Mouse (Mus musculus): ENCODE data around the gene Cenpm. TPM values are rescaled to one million over a fixed set of nuclear protein-coding genes. Genes with fewer than 3 reads are reported as not detected.

The Cenpm gene
- polyA plus RNA-seq, 1 experiment from 2014 or later: 51.7 TPM

GRCm38 (mm10) chr15:82223657-82224601 lies 20.6 kb downstream of the Cenpm start, which contains the start of gene Tnfrsf13c:
Gene Tnfrsf13c, minus strand, starts transcription at chr15:82224369.
- ATAC-seq (ENCODE audit: low read depth) (peak; percentile 24; the same call in 1 of the 2 replicates), DNase-seq (ENCODE audit: low spot score) (peak; percentile 48)
- peak within 1 kb of the TSS; percentile 36 for H3K4me3 ChIP-seq (ENCODE audit: low read depth, low read length)
- H3K36me3 ChIP-seq (ENCODE audit: control insufficient read depth, insufficient read depth, low read length): no peaks in the 10 kb centered on the region
- H3K4me2 ChIP-seq (ENCODE audit: low read depth, low read length): peak within 1 kb of the TSS; percentile 64
- H3K9ac ChIP-seq (ENCODE audit: low read depth, low read length): peak within 1 kb of the TSS; percentile 48
- no peaks in the 10 kb centered on the region for H3K9me3 ChIP-seq (ENCODE audit: control insufficient read depth, low read length)
- H3K27ac ChIP-seq (replicated peaks; ENCODE audit: low read depth, low read length): no peak within 1 kb of the TSS
- H3K4me1 ChIP-seq (ENCODE audit: control insufficient read depth, insufficient read depth, low read length): peaks cover 5% of the 10 kb centered on the region; the same call in 1 of the 2 replicates
- peaks cover 25% of the 10 kb centered on the region for H3K27me3 ChIP-seq (replicated peaks; ENCODE audit: control insufficient read depth, insufficient read depth, low read length)
- WGBS: 3% methylated on average over 32 of the region's 44 CpGs

DNA sequence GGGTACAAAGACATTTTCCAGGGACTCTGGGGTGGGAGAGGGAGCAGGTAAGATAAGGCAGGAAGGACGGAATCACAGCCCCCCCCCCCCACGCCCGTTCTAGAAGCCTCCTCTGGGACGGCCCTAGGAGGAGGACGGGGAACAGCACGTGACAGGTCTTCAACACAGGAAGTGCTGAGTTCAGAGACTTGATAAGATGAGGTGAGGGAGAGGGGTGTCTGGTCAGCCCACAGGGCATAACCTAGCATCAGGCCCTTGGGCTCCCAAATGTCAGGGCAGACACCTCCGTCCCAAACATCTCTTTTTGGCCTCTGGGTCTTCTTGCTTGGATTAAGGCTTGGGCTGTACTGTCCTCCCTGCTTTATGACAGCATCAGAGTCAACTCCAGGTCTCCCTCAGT lies 21.3 kb downstream of the Cenpm start:
- Histone ChIP-seq H3K9me3 (ENCODE audit: control insufficient read depth, low read length) (no peaks in the 10 kb centered on the region), H3K4me2 (ENCODE audit: low read depth, low read length) (no peak overlapping the region), H3K27ac (replicated peaks; ENCODE audit: low read depth, low read length) (no peak overlapping the region), H3K4me1 (ENCODE audit: control insufficient read depth, insufficient read depth, low read length) (peaks cover 5% of the 10 kb centered on the region; the same call in 1 of the 2 replicates), H3K9ac (ENCODE audit: low read depth, low read length) (no peak overlapping the region), H3K27me3 (replicated peaks; ENCODE audit: control insufficient read depth, insufficient read depth, low read length) (peaks cover 25% of the 10 kb centered on the region), H3K36me3 (ENCODE audit: control insufficient read depth, insufficient read depth, low read length) (no peaks in the 10 kb centered on the region), H3K4me3 (ENCODE audit: low read depth, low read length) (no peak overlapping the region)
- no peak for ATAC-seq (ENCODE audit: low read depth)
- DNase-seq (ENCODE audit: low spot score): no peak
- WGBS: 55% methylated on average over 4 of the region's 7 CpGs

- no peak overlapping the region for H3K27ac ChIP-seq (replicated peaks; ENCODE audit: low read depth, low read length)
- H3K9me3 ChIP-seq (ENCODE audit: control insufficient read depth, low read length): no peaks in the 10 kb centered on the region
- DNase-seq (ENCODE audit: low spot score) (no peak), ATAC-seq (ENCODE audit: low read depth) (no peak)
- H3K36me3 ChIP-seq (ENCODE audit: control insufficient read depth, insufficient read depth, low read length): no peaks in the 10 kb centered on the region
- no peak overlapping the region for H3K9ac ChIP-seq (ENCODE audit: low read depth, low read length)
- peaks cover 35% of the 10 kb centered on the region for H3K27me3 ChIP-seq (replicated peaks; ENCODE audit: control insufficient read depth, insufficient read depth, low read length)
- H3K4me3 ChIP-seq (ENCODE audit: low read depth, low read length): no peak overlapping the region
- 57% methylated on average over 14 of the region's 14 CpGs for WGBS
- peaks cover 5% of the 10 kb centered on the region; the same call in 1 of the 2 replicates for H3K4me1 ChIP-seq (ENCODE audit: control insufficient read depth, insufficient read depth, low read length)
- no peak overlapping the region for H3K4me2 ChIP-seq (ENCODE audit: low read depth, low read length)
Measured at GRCm38 (mm10) chr15:82221104-82221860, 23.3 kb downstream of the Cenpm start.

GRCm38 (mm10) chr15:82220003-82220675 lies 24.4 kb downstream of the Cenpm start:
- peaks cover 44% of the 10 kb centered on the region for H3K27me3 ChIP-seq (replicated peaks; ENCODE audit: control insufficient read depth, insufficient read depth, low read length)
- no peak for DNase-seq (ENCODE audit: low spot score)

DNA sequence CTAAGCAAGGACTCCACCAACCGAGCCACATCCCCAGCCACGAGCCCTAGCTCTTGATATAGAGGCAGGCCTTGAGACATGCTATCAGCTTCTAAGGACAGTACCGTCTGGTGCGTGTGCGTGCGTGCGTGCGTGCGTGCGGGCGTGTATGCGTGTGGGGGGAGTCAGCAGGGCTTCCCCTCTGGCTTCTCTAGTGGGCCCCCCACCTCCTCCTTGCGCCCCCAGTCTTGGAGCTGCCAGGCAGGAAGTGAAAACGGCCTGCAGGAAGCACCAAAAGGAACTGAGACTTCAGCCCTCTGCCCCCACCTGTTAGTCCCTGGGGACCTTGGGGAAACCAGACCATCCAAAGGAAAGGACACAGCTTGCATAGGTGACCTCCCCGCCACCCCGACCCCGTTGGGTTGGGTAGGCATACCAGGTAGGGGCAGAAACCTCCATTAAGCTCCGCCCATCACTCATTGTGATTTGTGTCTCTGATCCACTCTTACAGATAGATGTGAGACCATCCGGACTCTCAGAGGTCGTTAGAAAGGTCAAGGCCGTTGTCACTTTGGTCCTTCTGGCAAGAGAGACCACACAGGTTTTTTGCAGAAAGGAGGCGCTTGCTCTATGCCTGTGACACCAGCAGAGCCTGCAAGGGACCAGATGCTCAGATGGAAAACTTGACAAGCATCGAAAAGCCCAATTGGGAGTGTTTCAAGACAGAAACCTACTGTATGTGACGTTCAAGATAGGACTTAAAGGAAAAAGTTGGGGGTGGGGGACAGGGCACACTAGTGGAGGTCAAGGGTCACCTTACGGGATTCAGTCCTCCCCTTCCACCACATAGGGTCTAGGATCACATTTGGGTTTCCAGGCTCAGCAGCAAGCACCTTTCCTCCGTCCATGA lies 25.5 kb downstream of the Cenpm start:
- Histone ChIP-seq H3K9me3 (ENCODE audit: control insufficient read depth, low read length) (no peaks in the 10 kb centered on the region), H3K27ac (replicated peaks; ENCODE audit: low read depth, low read length) (no peak overlapping the region), H3K4me3 (ENCODE audit: low read depth, low read length) (no peak overlapping the region), H3K27me3 (replicated peaks; ENCODE audit: control insufficient read depth, insufficient read depth, low read length) (peaks cover 43% of the 10 kb centered on the region), H3K4me2 (ENCODE audit: low read depth, low read length) (no peak overlapping the region), H3K9ac (ENCODE audit: low read depth, low read length) (no peak overlapping the region), H3K36me3 (ENCODE audit: control insufficient read depth, insufficient read depth, low read length) (no peaks in the 10 kb centered on the region), H3K4me1 (ENCODE audit: control insufficient read depth, insufficient read depth, low read length) (0 out of 2 replicates have a peak, but pooled peaks cover 3% of the 10 kb centered on the region)
- DNase-seq (ENCODE audit: low spot score): no peak
- no peak for ATAC-seq (ENCODE audit: low read depth)
- WGBS: 74% methylated on average over 26 of the region's 26 CpGs

More at GRCm38 (mm10) chr15:82220003-82220675, 24.4 kb downstream of the Cenpm start:
- Histone ChIP-seq H3K27ac (replicated peaks; ENCODE audit: low read depth, low read length) (no peak overlapping the region), H3K9me3 (ENCODE audit: control insufficient read depth, low read length) (no peaks in the 10 kb centered on the region), H3K4me1 (ENCODE audit: control insufficient read depth, insufficient read depth, low read length) (peaks cover 8% of the 10 kb centered on the region; the same call in 1 of the 2 replicates), H3K4me2 (ENCODE audit: low read depth, low read length) (no peak overlapping the region), H3K9ac (ENCODE audit: low read depth, low read length) (no peak overlapping the region), H3K36me3 (ENCODE audit: control insufficient read depth, insufficient read depth, low read length) (no peaks in the 10 kb centered on the region), H3K4me3 (ENCODE audit: low read depth, low read length) (no peak overlapping the region)
- WGBS: 59% methylated on average over 11 of the region's 12 CpGs
- ATAC-seq (ENCODE audit: low read depth): no peak

- Histone ChIP-seq H3K4me1 (ENCODE audit: control insufficient read depth, insufficient read depth, low read length) (0 out of 2 replicates have a peak, but pooled peaks cover 3% of the 10 kb centered on the region), H3K27me3 (replicated peaks; ENCODE audit: control insufficient read depth, insufficient read depth, low read length) (peaks cover 43% of the 10 kb centered on the region), H3K4me2 (ENCODE audit: low read depth, low read length) (no peak overlapping the region), H3K9ac (ENCODE audit: low read depth, low read length) (no peak overlapping the region), H3K9me3 (ENCODE audit: control insufficient read depth, low read length) (no peaks in the 10 kb centered on the region), H3K4me3 (ENCODE audit: low read depth, low read length) (no peak overlapping the region), H3K36me3 (ENCODE audit: control insufficient read depth, insufficient read depth, low read length) (no peaks in the 10 kb centered on the region), H3K27ac (replicated peaks; ENCODE audit: low read depth, low read length) (no peak overlapping the region)
- ATAC-seq (ENCODE audit: low read depth): no peak
- no peak for DNase-seq (ENCODE audit: low spot score)
- WGBS: 35% methylated on average over 9 of the region's 9 CpGs
Measured at GRCm38 (mm10) chr15:82217980-82218379, 26.6 kb downstream of the Cenpm start.

DNA sequence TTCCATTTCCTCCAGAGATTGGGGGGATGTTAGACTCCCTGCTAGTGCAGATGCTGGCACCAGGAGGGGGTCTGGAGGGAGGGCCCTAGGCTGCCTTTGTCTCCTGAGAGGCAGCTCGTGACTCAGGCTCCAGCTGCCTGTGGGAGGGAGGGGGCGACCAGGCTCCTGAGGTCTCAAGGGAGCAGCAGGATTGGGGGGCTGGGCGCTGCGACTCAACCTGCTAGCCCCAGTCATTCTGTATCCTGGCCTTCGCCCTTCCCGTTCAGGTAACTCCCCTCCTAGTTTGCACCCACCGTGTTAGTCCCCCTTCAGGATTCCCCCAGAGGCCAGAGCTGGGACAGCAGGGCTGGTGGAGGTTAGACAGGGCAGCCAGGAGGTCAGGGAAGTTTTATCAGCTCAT lies 27.5 kb downstream of the Cenpm start:
- WGBS: 15% methylated on average over 5 of the region's 7 CpGs
- no peak overlapping the region for H3K4me3 ChIP-seq (ENCODE audit: low read depth, low read length)
- H3K27me3 ChIP-seq (replicated peaks; ENCODE audit: control insufficient read depth, insufficient read depth, low read length): peaks cover 51% of the 10 kb centered on the region
- ATAC-seq (ENCODE audit: low read depth) (no peak), DNase-seq (ENCODE audit: low spot score) (no peak)
- H3K9me3 ChIP-seq (ENCODE audit: control insufficient read depth, low read length): no peaks in the 10 kb centered on the region
- H3K36me3 ChIP-seq (ENCODE audit: control insufficient read depth, insufficient read depth, low read length): no peaks in the 10 kb centered on the region
- H3K4me1 ChIP-seq (ENCODE audit: control insufficient read depth, insufficient read depth, low read length): 0 out of 2 replicates have a peak, but pooled peaks cover 3% of the 10 kb centered on the region
- no peak overlapping the region for H3K27ac ChIP-seq (replicated peaks; ENCODE audit: low read depth, low read length)
- H3K4me2 ChIP-seq (ENCODE audit: low read depth, low read length): no peak overlapping the region
- H3K9ac ChIP-seq (ENCODE audit: low read depth, low read length): no peak overlapping the region

Data from embryonic facial prominence, embryonic 14.5 days (tissue).